Mouse (Mus musculus): Measurements from ENCODE around the gene Rgma. TPM values are rescaled to one million over a fixed set of nuclear protein-coding genes. Genes with fewer than 3 reads are reported as not detected.

The Rgma gene
- total and polyA plus RNA-seq, 3 experiments: 0.04 to 0.07 TPM; not detected in 1

DNA sequence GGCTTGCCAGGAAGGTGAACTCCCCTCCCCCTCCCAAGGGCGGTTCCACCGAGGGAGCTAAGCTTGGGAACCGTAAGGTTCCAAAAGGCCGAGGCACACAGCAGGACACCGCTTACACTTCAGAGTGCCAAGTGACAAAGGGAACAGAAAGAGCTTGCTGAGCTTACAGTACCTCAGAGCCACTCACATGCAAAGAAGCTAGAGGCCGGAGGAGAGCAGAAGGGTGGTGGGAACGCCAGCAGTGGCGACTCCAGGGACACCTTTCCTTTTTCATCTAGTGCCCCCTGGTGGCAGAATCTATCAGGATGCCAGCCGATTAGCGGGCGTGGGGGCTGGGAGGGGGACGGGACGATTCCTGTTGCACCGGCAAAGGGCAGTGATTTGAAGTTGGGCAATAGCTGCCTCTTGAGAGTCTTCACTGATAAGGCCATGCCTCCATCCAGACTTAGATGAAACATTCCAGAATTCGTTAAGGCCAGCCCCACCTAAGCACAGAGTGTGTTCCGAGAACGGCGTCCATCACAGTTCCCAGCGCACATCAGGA, 24.3 kb downstream of the Rgma start:
- H3K27me3 ChIP-seq (replicated peaks): peaks cover 17% of the 10 kb centered on the region
- H3K9me3 ChIP-seq (replicated peaks; ENCODE audit: low read length): no peaks in the 10 kb centered on the region
- no peak overlapping the region for H3K27ac ChIP-seq (ENCODE audit: insufficient read depth, low read depth)
- peak overlapping the region; percentile 67 for H3K4me2 ChIP-seq (ENCODE audit: insufficient read depth, low read depth, poor library complexity, severe bottlenecking)
- peak overlapping the region in 2 of 3 experiments; percentile 16 to 32 for H3K4me3 ChIP-seq (replicated peaks in 1 of 3; ENCODE audit: low read depth in 2 of 3, low read length in 2 of 3, poor library complexity in 1 of 3)
- no peaks in the 10 kb centered on the region for H3K79me2 ChIP-seq (replicated peaks; ENCODE audit: control insufficient read depth, extremely low read depth, insufficient read depth, poor library complexity, severe bottlenecking)
- H3K4me1 ChIP-seq (ENCODE audit: control insufficient read depth in 1 of 2, insufficient read depth in 2 of 2): peaks cover 3 to 11% of the 10 kb centered on the region in 2 experiments; a peak in 3 of 4 replicates
- in situ Hi-C loops (cut with MboI; ENCODE audit: low pct_ligation_motif_present, low pct_unique_long_range_greater_than_20kb, low sequenced_read_pairs) (loop anchor here (25.0 kb wide), 1 partner anchor 1012 kb away; no protein-coding TSS in a partner anchor), dilution Hi-C loops (cut with MboI; ENCODE audit: extremely low pct_ligation_motif_present, extremely low pct_unique_long_range_greater_than_20kb, low sequenced_read_pairs) (no loop called here)
- peak; percentile 86 for DNase-seq (ENCODE audit: extremely low read depth)
- H3K9ac ChIP-seq (ENCODE audit: insufficient read depth, low read depth): no peak overlapping the region
- TF ChIP-seq CHD2 (IDR thresholded peaks at IDR 0.05; ENCODE audit: low read length): peak; percentile 84
- TF ChIP-seq ZC3H11A (IDR thresholded peaks at IDR 0.05; ENCODE audit: low read depth, low read length): peak; percentile 50; the same call in 1 of the 2 replicates
- TF ChIP-seq JUN (IDR thresholded peaks at IDR 0.05; ENCODE audit: insufficient read depth, low read depth, low read length): no peak
- peak; percentile 46 to 83 for TF ChIP-seq CTCF (conservative IDR thresholded peaks at IDR 0.05 in 1 of 2, IDR thresholded peaks at IDR 0.05 in 1 of 2; ENCODE audit: low read depth in 2 of 2, low read length in 2 of 2)
- TF ChIP-seq SMC3 (IDR thresholded peaks at IDR 0.05; ENCODE audit: low read depth, low read length): peak; percentile 80
- TF ChIP-seq MYC (IDR thresholded peaks at IDR 0.05; ENCODE audit: low read depth, low read length): no peak
- 0 out of 2 replicates have a peak, but pooled peaks have one; percentile 12 for TF ChIP-seq TBP (conservative IDR thresholded peaks at IDR 0.05; ENCODE audit: low read depth, low read length)
- TF ChIP-seq IRF4 (IDR thresholded peaks at IDR 0.05; ENCODE audit: low read depth, low read length): peak; percentile 59
- TF ChIP-seq RAD21 (IDR thresholded peaks at IDR 0.05; ENCODE audit: low read depth, low read length): peak; percentile 86
- TF ChIP-seq TCF12 (IDR thresholded peaks at IDR 0.05; ENCODE audit: low read depth, low read length): peak; percentile 39; the same call in 1 of the 2 replicates
- TF ChIP-seq MEF2A (IDR thresholded peaks at IDR 0.05; ENCODE audit: borderline replicate concordance, low read depth, low read length): 0 out of 2 replicates have a peak, but pooled peaks have one; percentile 23
- no peak for TF ChIP-seq USF2 (conservative IDR thresholded peaks at IDR 0.05; ENCODE audit: low read depth, low read length)
- no peaks in the 10 kb centered on the region for H3K36me3 ChIP-seq (replicated peaks in 1 of 2; ENCODE audit: control insufficient read depth in 1 of 2, insufficient read depth in 1 of 2, low read length in 1 of 2)

DNA sequence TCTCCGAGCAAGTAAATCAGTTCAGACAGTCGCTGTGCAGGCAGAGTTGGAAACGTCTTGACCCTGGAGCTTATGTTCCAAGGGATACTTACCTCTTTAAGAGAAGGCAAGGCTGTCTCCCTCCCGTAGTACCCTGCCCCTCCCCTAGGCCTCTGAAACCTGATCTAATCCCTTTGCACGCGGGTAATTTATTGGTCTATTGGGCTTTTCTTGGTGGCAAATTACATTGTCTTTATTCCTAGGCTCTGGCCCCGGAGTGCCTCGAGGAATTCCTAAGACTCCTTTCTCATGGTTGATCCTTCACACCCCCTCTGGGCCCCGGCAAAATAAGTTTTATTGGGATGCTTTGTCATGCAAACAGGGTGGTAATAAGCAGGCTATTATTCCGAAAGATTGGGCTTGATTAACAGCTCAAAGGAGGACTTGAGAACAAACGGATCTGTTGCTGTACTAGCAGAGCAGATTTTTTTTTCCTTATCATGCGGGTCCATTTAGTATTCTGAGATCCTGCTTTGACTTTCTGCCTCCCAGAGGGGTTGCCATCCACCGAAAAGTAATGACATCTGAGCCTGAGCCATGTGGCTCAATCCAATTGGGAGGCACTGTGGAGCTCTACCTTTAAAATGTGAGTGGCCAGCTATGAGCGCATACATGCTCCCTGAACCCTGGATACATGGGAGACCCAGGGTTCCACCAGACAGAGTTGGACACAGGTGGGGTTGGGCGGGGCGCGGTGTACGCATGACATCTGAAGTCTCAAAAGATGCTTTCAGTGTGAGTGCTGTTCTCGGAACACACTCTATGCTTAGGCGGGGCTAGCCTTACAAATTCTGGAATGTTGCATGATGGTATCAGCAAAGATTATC, 25.0 kb downstream of the Rgma start:
- in situ Hi-C loops (cut with MboI; ENCODE audit: low pct_ligation_motif_present, low pct_unique_long_range_greater_than_20kb, low sequenced_read_pairs) (no loop called here), dilution Hi-C loops (cut with MboI; ENCODE audit: extremely low pct_ligation_motif_present, extremely low pct_unique_long_range_greater_than_20kb, low sequenced_read_pairs) (no loop called here)
- Histone ChIP-seq H3K79me2 (replicated peaks; ENCODE audit: control insufficient read depth, extremely low read depth, insufficient read depth, poor library complexity, severe bottlenecking) (no peaks in the 10 kb centered on the region), H3K27ac (ENCODE audit: insufficient read depth, low read depth) (no peak overlapping the region), H3K4me1 (ENCODE audit: control insufficient read depth in 1 of 2, insufficient read depth in 2 of 2) (peaks cover 3 to 11% of the 10 kb centered on the region in 2 experiments; a peak in 3 of 4 replicates), H3K9me3 (replicated peaks; ENCODE audit: low read length) (no peaks in the 10 kb centered on the region), H3K9ac (ENCODE audit: insufficient read depth, low read depth) (no peak overlapping the region), H3K36me3 (replicated peaks in 1 of 2; ENCODE audit: control insufficient read depth in 1 of 2, insufficient read depth in 1 of 2, low read length in 1 of 2) (no peaks in the 10 kb centered on the region), H3K4me2 (ENCODE audit: insufficient read depth, low read depth, poor library complexity, severe bottlenecking) (no peak overlapping the region; the same call in 1 of the 2 replicates), H3K4me3 (replicated peaks in 1 of 3; ENCODE audit: low read depth in 2 of 3, low read length in 2 of 3, poor library complexity in 1 of 3) (no peak overlapping the region), H3K27me3 (replicated peaks) (peaks cover 15% of the 10 kb centered on the region)
- DNase-seq (ENCODE audit: extremely low read depth): no peak
- TF ChIP-seq EP300 (IDR thresholded peaks at IDR 0.05; ENCODE audit: low read length) (no peak), NRF1 (IDR thresholded peaks at IDR 0.05; ENCODE audit: low read depth, low read length) (no peak), GABPA (IDR thresholded peaks at IDR 0.05; ENCODE audit: insufficient replicate concordance, low read depth, low read length) (no peak), IRF4 (IDR thresholded peaks at IDR 0.05; ENCODE audit: low read depth, low read length) (no peak), ZC3H11A (IDR thresholded peaks at IDR 0.05; ENCODE audit: low read depth, low read length) (no peak), CTCF (conservative IDR thresholded peaks at IDR 0.05 in 1 of 2, IDR thresholded peaks at IDR 0.05 in 1 of 2; ENCODE audit: low read depth in 2 of 2, low read length in 2 of 2) (no peak), MEF2A (IDR thresholded peaks at IDR 0.05; ENCODE audit: borderline replicate concordance, low read depth, low read length) (no peak), POLR2AphosphoS2 (IDR thresholded peaks at IDR 0.05; ENCODE audit: low read depth, low read length) (no peak), UBTF (IDR thresholded peaks at IDR 0.05; ENCODE audit: low read depth, low read length) (no peak), SMC3 (IDR thresholded peaks at IDR 0.05; ENCODE audit: low read depth, low read length) (no peak), ZNF384 (IDR thresholded peaks at IDR 0.05; ENCODE audit: low read depth, low read length) (no peak), ZKSCAN1 (IDR thresholded peaks at IDR 0.05; ENCODE audit: borderline replicate concordance, low read depth, low read length) (no peak), HCFC1 (IDR thresholded peaks at IDR 0.05; ENCODE audit: low read depth, low read length) (no peak), RCOR1 (conservative IDR thresholded peaks at IDR 0.05; ENCODE audit: low read depth, low read length) (no peak), MAFK (IDR thresholded peaks at IDR 0.05; ENCODE audit: insufficient replicate concordance, low read length) (no peak), KAT2A (IDR thresholded peaks at IDR 0.05; ENCODE audit: insufficient replicate concordance, low read length) (no peak), POLR2A (IDR thresholded peaks at IDR 0.05; ENCODE audit: low read depth, low read length) (no peak), RAD21 (IDR thresholded peaks at IDR 0.05; ENCODE audit: low read depth, low read length) (no peak), MAZ (IDR thresholded peaks at IDR 0.05; ENCODE audit: low read depth, low read length) (no peak), SIN3A (IDR thresholded peaks at IDR 0.05; ENCODE audit: low read length) (no peak)
